Mouse (Mus musculus) bone marrow macrophage, adult 2 months (primary cell): ENCODE measurements around the gene Ptch1.

ENCODE experiments used
- CTCF ChIP-seq: IDR thresholded peaks from 2 replicates; pipeline ENCODE4 v1.5.1; 2012; ENCODE audit warnings: low read depth, mild to moderate bottlenecking, low read length, moderate library complexity
- POLR2A ChIP-seq: IDR thresholded peaks from 2 replicates; pipeline ENCODE4 v1.6.1; 2012; ENCODE audit warnings: mild to moderate bottlenecking, low read depth, low read length, borderline replicate concordance

GRCm38 (mm10) chr13:63551552-63552290 is 21.7 kb downstream of the Ptch1 start:
- TF ChIP-seq CTCF (no peak), POLR2A (no peak)
